Mouse (Mus musculus) CH12.LX (cell line): ENCODE data around the gene Ttc7b. TPM values are rescaled to one million over a fixed set of nuclear protein-coding genes. Genes with fewer than 3 reads are reported as not detected.

Experiments used
- DNase-seq: peaks from one replicate; pipeline ENCODE4 v3.0.0-alpha.2; 2013; ENCODE audit errors: extremely low read depth
- H3K27ac ChIP-seq: 2 replicates; pipeline ENCODE4 v1.5.1; 2012; ENCODE audit warnings: low read depth, mild to moderate bottlenecking, control low read depth, moderate library complexity; ENCODE audit not compliant: insufficient read depth
- H3K27me3 ChIP-seq: replicated peaks from 2 replicates; pipeline ENCODE3; 2012; ENCODE audit warnings: inconsistent platforms
- H3K36me3 ChIP-seq, 2 experiments: replicated peaks in 1 of 2; 2 replicates each; pipeline versions ENCODE3 to v1.6.1; 2012; ENCODE audit warnings: inconsistent platforms in 1 of 2, low read length in 1 of 2, mild to moderate bottlenecking in 1 of 2, mixed read lengths in 1 of 2, moderate library complexity in 1 of 2; ENCODE audit not compliant: control insufficient read depth in 1 of 2, insufficient read depth in 1 of 2
- H3K4me1 ChIP-seq, 2 experiments: 2 replicates each; pipeline ENCODE4 v1.6.1; 2012; ENCODE audit warnings: inconsistent platforms in 1 of 2, moderate library complexity in 1 of 2; ENCODE audit not compliant: insufficient read depth in 2 of 2, control insufficient read depth in 1 of 2
- H3K4me2 ChIP-seq: 2 replicates; pipeline ENCODE4 v1.6.1; 2012; ENCODE audit warnings: low read depth, mild to moderate bottlenecking, control low read depth; ENCODE audit not compliant: poor library complexity, insufficient read depth, severe bottlenecking
- H3K4me3 ChIP-seq, 3 experiments: fragments of 150-350 bp in 1 of 3; sonication (generic) in 1 of 3; replicated peaks in 1 of 3; 2 replicates each; pipeline versions ENCODE3 to v1.5.1; 2011 to 2012; ENCODE audit warnings: low read depth in 2 of 3, low read length in 2 of 3, mild to moderate bottlenecking in 2 of 3, moderate library complexity in 2 of 3, control low read depth in 1 of 3, improper control_type of control experiment in 1 of 3, inconsistent platforms in 1 of 3, mixed read lengths in 1 of 3; ENCODE audit not compliant: poor library complexity in 1 of 3
- H3K79me2 ChIP-seq: replicated peaks from 2 replicates; pipeline ENCODE4 v1.6.1; 2012; ENCODE audit warnings: mild to moderate bottlenecking, moderate library complexity; ENCODE audit not compliant: control insufficient read depth, poor library complexity, insufficient read depth, severe bottlenecking; ENCODE audit errors: extremely low read depth
- H3K9ac ChIP-seq: 2 replicates; pipeline ENCODE4 v1.6.1; 2012; ENCODE audit warnings: low read depth, mild to moderate bottlenecking, control low read depth, moderate library complexity; ENCODE audit not compliant: insufficient read depth
- H3K9me3 ChIP-seq: replicated peaks from 2 replicates; pipeline ENCODE3; 2012; ENCODE audit warnings: low read length, inconsistent platforms, mixed read lengths
- BHLHE40 ChIP-seq: IDR thresholded peaks from 2 replicates; pipeline ENCODE4 v1.6.1; 2011; ENCODE audit warnings: mild to moderate bottlenecking, low read depth, low read length, improper control_type of control experiment
- CHD2 ChIP-seq: IDR thresholded peaks from 2 replicates; pipeline ENCODE4 v1.6.1; 2011; ENCODE audit warnings: low read length, improper control_type of control experiment
- CTCF ChIP-seq, 2 experiments: IDR thresholded peaks in 1 of 2; conservative IDR thresholded peaks in 1 of 2; 2 replicates each; pipeline ENCODE4 v1.5.1; 2011 to 2012; ENCODE audit warnings: low read depth in 2 of 2, low read length in 2 of 2, improper control_type of control experiment in 1 of 2, inconsistent platforms in 1 of 2, mild to moderate bottlenecking in 1 of 2, moderate library complexity in 1 of 2
- E2F4 ChIP-seq: IDR thresholded peaks from 2 replicates; pipeline ENCODE4 v1.6.1; 2011; ENCODE audit warnings: low read depth, low read length, improper control_type of control experiment; ENCODE audit not compliant: insufficient replicate concordance
- HCFC1 ChIP-seq: IDR thresholded peaks from 2 replicates; pipeline ENCODE4 v1.6.1; 2012; ENCODE audit warnings: low read depth, mild to moderate bottlenecking, inconsistent platforms, low read length, improper control_type of control experiment
- IRF4 ChIP-seq: IDR thresholded peaks from 2 replicates; pipeline ENCODE4 v1.6.1; 2014; ENCODE audit warnings: low read depth, mild to moderate bottlenecking, inconsistent platforms, low read length, improper control_type of control experiment
- KAT2A ChIP-seq: IDR thresholded peaks from 2 replicates; pipeline ENCODE4 v1.6.1; 2012; ENCODE audit warnings: low read length, improper control_type of control experiment, inconsistent platforms; ENCODE audit not compliant: insufficient replicate concordance
- MAFK ChIP-seq: IDR thresholded peaks from 2 replicates; pipeline ENCODE4 v1.6.1; 2011; ENCODE audit warnings: low read length, improper control_type of control experiment; ENCODE audit not compliant: insufficient replicate concordance
- MAZ ChIP-seq: IDR thresholded peaks from 2 replicates; pipeline ENCODE4 v1.6.1; 2012; ENCODE audit warnings: low read depth, mild to moderate bottlenecking, inconsistent platforms, low read length, improper control_type of control experiment, moderate library complexity
- MXI1 ChIP-seq: IDR thresholded peaks from 2 replicates; pipeline ENCODE4 v1.6.1; 2011; ENCODE audit warnings: mild to moderate bottlenecking, low read depth, low read length, improper control_type of control experiment
- PAX5 ChIP-seq: IDR thresholded peaks from 2 replicates; pipeline ENCODE4 v1.6.1; 2012; ENCODE audit warnings: low read length, inconsistent platforms, mixed read lengths
- POLR2A ChIP-seq: IDR thresholded peaks from 2 replicates; pipeline ENCODE4 v1.6.1; 2011; ENCODE audit warnings: low read depth, mild to moderate bottlenecking, improper control_type of control experiment, low read length
- RCOR1 ChIP-seq: conservative IDR thresholded peaks from 2 replicates; pipeline ENCODE4 v1.6.1; 2012; ENCODE audit warnings: low read depth, mild to moderate bottlenecking, inconsistent platforms, low read length, improper control_type of control experiment
- SMC3 ChIP-seq: IDR thresholded peaks from 2 replicates; pipeline ENCODE4 v1.6.1; 2011; ENCODE audit warnings: low read depth, low read length, improper control_type of control experiment
- TBP ChIP-seq: conservative IDR thresholded peaks from 2 replicates; pipeline ENCODE4 v1.6.1; 2011; ENCODE audit warnings: low read depth, low read length, improper control_type of control experiment
- USF1 ChIP-seq: IDR thresholded peaks from 2 replicates; pipeline ENCODE4 v1.6.1; 2014; ENCODE audit warnings: low read depth, mild to moderate bottlenecking, inconsistent platforms, low read length, improper control_type of control experiment
- USF2 ChIP-seq: conservative IDR thresholded peaks from 2 replicates; pipeline ENCODE4 v1.6.1; 2011; ENCODE audit warnings: low read depth, low read length, improper control_type of control experiment
- ZKSCAN1 ChIP-seq: IDR thresholded peaks from 2 replicates; pipeline ENCODE4 v1.6.1; 2012; ENCODE audit warnings: low read depth, inconsistent platforms, low read length, improper control_type of control experiment, borderline replicate concordance
- dilution Hi-C: fragments of 300-500 bp; cut with MboI; formaldehyde crosslinking; loops from 2 replicates; pipeline ENCODE4 v1.14.3; 2020; ENCODE audit warnings: low sequenced_read_pairs; ENCODE audit not compliant: extremely low pct_unique_long_range_greater_than_20kb, extremely low pct_ligation_motif_present
- in situ Hi-C: fragments of 300-500 bp; cut with MboI; formaldehyde crosslinking; loops from 3 replicates; pipeline ENCODE4 v1.14.3; 2019; ENCODE audit warnings: low sequenced_read_pairs, low pct_ligation_motif_present, low pct_unique_long_range_greater_than_20kb, mixed read lengths
- polyA plus RNA-seq: library from polyadenylated mRNA; unstranded; fragments of >175 nt; gene quantifications from 2 replicates; pipeline ENCODE4 v1.2.1, GENCODE M21; 2012; ENCODE audit warnings: low read depth; ENCODE audit not compliant: insufficient read length
- total RNA-seq, 2 experiments: library from RNA; depleted of rRNA; stranded (reverse); fragments of 300-350 nt in 1 of 2; fragments of >200 nt in 1 of 2; gene quantifications; 2 replicates each; pipeline ENCODE4 v1.2.3; 2012 to 2014

The Ttc7b gene
- total and polyA plus RNA-seq, 3 experiments = 7.8 to 18.3 (median 12.7) TPM

DNA sequence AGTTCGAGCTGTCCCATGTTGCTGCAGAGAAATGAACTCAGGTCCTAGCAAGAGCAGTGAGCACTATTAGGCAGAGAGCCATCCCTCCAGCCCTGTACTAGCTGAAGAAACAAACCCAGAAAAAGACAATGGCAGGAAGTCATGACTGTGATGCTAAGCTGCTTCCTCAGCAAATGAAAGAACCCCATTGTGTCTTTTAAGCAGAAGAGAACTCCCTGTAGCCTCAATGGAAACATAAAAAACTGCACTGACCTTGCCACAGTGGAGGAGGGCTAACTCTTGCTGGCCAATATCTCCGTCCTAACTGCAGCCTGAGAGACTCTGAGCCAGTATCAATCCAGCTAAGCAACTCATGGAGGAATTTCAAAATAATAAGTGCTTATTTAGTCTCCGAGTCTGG lies 13.4 kb upstream of the Ttc7b start:
- no peaks in the 10 kb centered on the region for H3K36me3 ChIP-seq
- no peaks in the 10 kb centered on the region for H3K79me2 ChIP-seq
- no peaks in the 10 kb centered on the region for H3K27me3 ChIP-seq
- in situ Hi-C loops = no loop called here
- H3K4me3 ChIP-seq = no peak overlapping the region
- peaks cover 0 to 8% of the 10 kb centered on the region in 2 experiments; a peak in 2 of 4 replicates for H3K4me1 ChIP-seq
- H3K9ac ChIP-seq = no peak overlapping the region
- 0 out of 2 replicates have a peak overlapping the region, but pooled peaks have one; percentile 2 for H3K4me2 ChIP-seq
- TF ChIP-seq MAZ (no peak), SMC3 (no peak), CHD2 (no peak), PAX5 (no peak), E2F4 (no peak), USF2 (no peak), KAT2A (no peak), BHLHE40 (no peak)
- TF ChIP-seq, all 38 proteins: peak for 0
- H3K9me3 ChIP-seq = no peaks in the 10 kb centered on the region
- dilution Hi-C loops = no loop called here
- no peak overlapping the region for H3K27ac ChIP-seq
- no peak for DNase-seq

GRCm38 (mm10) chr12:100533209-100533608 lies 12.6 kb upstream of the Ttc7b start:
- Histone ChIP-seq H3K27me3 (no peaks in the 10 kb centered on the region), H3K9ac (no peak overlapping the region), H3K79me2 (no peaks in the 10 kb centered on the region), H3K4me2 (no peak overlapping the region), H3K4me1 (peaks cover 0 to 9% of the 10 kb centered on the region in 2 experiments; a peak in 1 of 4 replicates), H3K36me3 (no peaks in the 10 kb centered on the region), H3K4me3 (no peak overlapping the region), H3K27ac (no peak overlapping the region), H3K9me3 (no peaks in the 10 kb centered on the region)
- in situ Hi-C loops = no loop called here
- no peak for TF ChIP-seq KAT2A
- DNase-seq = no peak
- dilution Hi-C loops = no loop called here

- H3K27ac ChIP-seq = no peak overlapping the region
- no peak overlapping the region for H3K4me3 ChIP-seq
- TF ChIP-seq TBP = no peak
- no peak for TF ChIP-seq MXI1
- no peak for TF ChIP-seq CHD2
- TF ChIP-seq IRF4 = no peak
- no peak for TF ChIP-seq USF2
- TF ChIP-seq RCOR1 = no peak
- no peak for TF ChIP-seq ZKSCAN1
- no peak for TF ChIP-seq POLR2A
- TF ChIP-seq MAFK = no peak
- TF ChIP-seq CTCF (conservative IDR thresholded peaks at IDR 0.05 in 1 of 2, IDR thresholded peaks at IDR 0.05 in 1 of 2; ENCODE audit: low read depth in 2 of 2, low read length in 2 of 2) = no peak
- TF ChIP-seq HCFC1 = no peak
- TF ChIP-seq USF1 = no peak
- TF ChIP-seq, all 38 proteins: peak for 0
- dilution Hi-C loops = no loop called here
- H3K4me1 ChIP-seq = peaks cover 5 to 22% of the 10 kb centered on the region in 2 experiments; a peak in 2 of 4 replicates
- H3K9me3 ChIP-seq = no peaks in the 10 kb centered on the region
- H3K9ac ChIP-seq = no peak overlapping the region
- no peaks in the 10 kb centered on the region for H3K27me3 ChIP-seq
- in situ Hi-C loops = no loop called here
- no peaks in the 10 kb centered on the region for H3K36me3 ChIP-seq
- no peaks in the 10 kb centered on the region for H3K79me2 ChIP-seq
- DNase-seq = no peak
- H3K4me2 ChIP-seq = no peak overlapping the region
Observed at GRCm38 (mm10) chr12:100531740-100532139, 11.1 kb upstream of the Ttc7b start.
